Mouse (Mus musculus) gastrocnemius, adult 2 months (tissue): ENCODE results near the gene Mrpl33. TPM values are rescaled to one million over a fixed set of nuclear protein-coding genes. Genes with fewer than 3 reads are reported as not detected.

Experiments
- DNase-seq: peaks from one replicate; pipeline ENCODE4 v3.0.0; 2022
- H3K27ac ChIP-seq: fragments of 200-600 bp; 2 replicates; pipeline ENCODE4 v1.8.1; 2022; ENCODE audit warnings: mild to moderate bottlenecking
- H3K4me3 ChIP-seq: fragments of 200-600 bp; 2 replicates; pipeline ENCODE4 v1.8.1; 2022; ENCODE audit warnings: mild to moderate bottlenecking, moderate library complexity
- CTCF ChIP-seq: fragments of 200-600 bp; IDR thresholded peaks from 2 replicates; pipeline ENCODE4 v1.8.1; 2022; ENCODE audit warnings: antibody characterized with exemption, mild to moderate bottlenecking, moderate library complexity
- intact Hi-C: fragments of 180-260 bp; cut with DNase I; formaldehyde crosslinking; loops from one replicate; pipeline ENCODE4 v1.15.1; 2025
- total RNA-seq, 2 experiments: library from RNA; stranded (reverse); gene quantifications; 2 replicates each; pipeline ENCODE4 v1.2.3; 2021

The Mrpl33 gene
- total RNA-seq, 2 experiments from 2014 or later = 221 to 296 TPM

GRCm38 (mm10) chr5:31655688-31656190 is 59.0 kb downstream of the Mrpl33 start:
- no peak overlapping the region for H3K4me3 ChIP-seq
- intact Hi-C loops = no loop called here
- no peak overlapping the region for H3K27ac ChIP-seq
- no peak for TF ChIP-seq CTCF
- no peak for DNase-seq

GRCm38 (mm10) chr5:31666176-31666575 is 69.4 kb downstream of the Mrpl33 start:
- Histone ChIP-seq H3K4me3 (no peak overlapping the region), H3K27ac (no peak overlapping the region; the same call in 1 of the 2 replicates)
- intact Hi-C loops = no loop called here
- peak; percentile 48 for DNase-seq
- TF ChIP-seq CTCF = no peak

DNA sequence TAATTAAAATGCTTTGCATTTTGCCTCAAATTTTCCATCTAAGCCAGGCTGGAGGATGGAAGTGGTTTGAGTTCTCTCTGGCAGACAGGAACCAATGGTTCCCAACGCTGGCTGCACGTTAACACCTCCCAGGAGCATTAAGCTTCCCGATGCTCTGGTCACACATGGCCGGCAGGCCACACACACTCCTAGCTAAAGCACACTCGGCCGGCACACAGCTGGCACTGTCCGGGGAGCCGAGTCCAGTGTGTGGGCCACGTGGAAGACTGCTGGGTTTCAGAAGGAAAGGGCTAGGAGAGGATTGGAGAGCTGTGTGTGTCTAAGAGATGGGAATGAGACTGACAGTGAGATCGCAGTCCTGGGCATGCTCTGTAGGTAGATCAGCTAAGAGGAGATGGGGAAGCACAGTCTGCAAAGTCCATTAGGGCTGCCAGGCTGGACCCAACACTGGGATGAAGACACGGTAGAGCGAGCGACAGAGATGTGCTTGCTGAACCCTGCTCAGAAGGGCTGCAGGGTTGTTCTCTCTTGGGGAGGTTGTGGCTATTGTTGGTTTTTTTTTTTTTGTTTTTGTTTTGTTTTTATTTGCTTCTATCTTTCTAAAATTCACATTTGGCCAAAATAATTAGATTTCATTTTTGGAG is 71.7 kb downstream of the Mrpl33 start:
- no peak overlapping the region for H3K27ac ChIP-seq
- no peak for TF ChIP-seq CTCF
- no peak overlapping the region for H3K4me3 ChIP-seq
- intact Hi-C loops = no loop called here
- DNase-seq = no peak

GRCm38 (mm10) chr5:31669984-31670383 is 73.2 kb downstream of the Mrpl33 start:
- no peak overlapping the region for H3K4me3 ChIP-seq
- no peak for TF ChIP-seq CTCF
- no peak overlapping the region for H3K27ac ChIP-seq
- intact Hi-C loops = no loop called here
- no peak for DNase-seq

GRCm38 (mm10) chr5:31671137-31671536 is 74.4 kb downstream of the Mrpl33 start:
- Histone ChIP-seq H3K4me3 (no peak overlapping the region), H3K27ac (no peak overlapping the region)
- intact Hi-C loops = no loop called here
- no peak for DNase-seq
- TF ChIP-seq CTCF = no peak

- intact Hi-C loops = no loop called here
- no peak for DNase-seq
- no peak for TF ChIP-seq CTCF
- H3K4me3 ChIP-seq = no peak overlapping the region
- no peak overlapping the region for H3K27ac ChIP-seq
Observed at GRCm38 (mm10) chr5:31673431-31673830, 76.7 kb downstream of the Mrpl33 start.

DNA sequence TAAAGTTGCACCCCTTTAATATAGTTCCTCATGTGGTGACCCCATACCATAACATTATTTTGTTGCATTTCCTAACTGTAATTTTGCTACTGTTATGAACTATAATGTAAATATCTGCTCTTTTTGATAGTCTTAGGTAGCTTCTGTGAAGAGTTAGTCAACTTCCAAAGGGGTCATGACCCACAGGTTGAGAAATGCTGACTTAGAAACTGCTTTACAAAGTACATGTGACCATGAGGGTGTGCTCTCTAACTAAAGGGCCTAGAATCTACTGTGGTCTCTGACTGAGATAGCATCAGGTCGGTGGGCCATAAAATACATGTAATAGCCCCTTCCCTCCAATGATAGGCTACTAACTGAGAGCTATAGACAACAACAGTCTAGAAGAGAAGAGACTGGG is 81.3 kb downstream of the Mrpl33 start:
- no peak overlapping the region for H3K27ac ChIP-seq
- TF ChIP-seq CTCF = no peak
- DNase-seq = no peak
- intact Hi-C loops = no loop called here
- no peak overlapping the region for H3K4me3 ChIP-seq

- no peak overlapping the region for H3K4me3 ChIP-seq
- no peak for TF ChIP-seq CTCF
- DNase-seq = no peak
- H3K27ac ChIP-seq = no peak overlapping the region
- intact Hi-C loops = no loop called here
Observed at GRCm38 (mm10) chr5:31680183-31680582, 83.4 kb downstream of the Mrpl33 start.

- no peak for DNase-seq
- no peak for TF ChIP-seq CTCF
- no peak overlapping the region for H3K4me3 ChIP-seq
- no peak overlapping the region for H3K27ac ChIP-seq
- intact Hi-C loops = no loop called here
Observed at GRCm38 (mm10) chr5:31682305-31682704, 85.6 kb downstream of the Mrpl33 start.

GRCm38 (mm10) chr5:31686040-31686439 is 89.3 kb downstream of the Mrpl33 start:
- Histone ChIP-seq H3K27ac (no peak overlapping the region), H3K4me3 (no peak overlapping the region)
- no peak for DNase-seq
- intact Hi-C loops = no loop called here
- TF ChIP-seq CTCF = no peak

DNA sequence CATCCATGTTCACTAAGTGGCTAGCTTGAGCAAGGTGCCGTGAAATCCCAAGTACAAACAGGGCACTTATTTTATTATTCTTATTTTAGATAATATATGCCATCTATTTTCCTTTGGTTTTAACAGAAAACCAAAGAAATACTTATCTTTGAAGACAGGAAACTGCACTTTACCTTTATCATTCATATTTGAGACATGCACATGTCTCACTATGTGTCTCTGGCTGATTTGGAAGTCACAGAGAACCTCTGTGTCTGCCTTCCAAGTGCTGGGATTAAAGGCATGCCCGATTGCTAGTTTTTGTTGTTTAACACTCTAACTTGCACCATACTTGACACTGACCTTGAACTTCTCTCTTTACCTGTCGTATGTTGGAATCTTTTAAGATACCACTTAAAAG is 91.2 kb downstream of the Mrpl33 start:
- TF ChIP-seq CTCF = no peak
- H3K4me3 ChIP-seq = no peak overlapping the region
- H3K27ac ChIP-seq = no peak overlapping the region
- no peak for DNase-seq
- intact Hi-C loops = no loop called here

GRCm38 (mm10) chr5:31693191-31693590 is 96.5 kb downstream of the Mrpl33 start:
- no peak overlapping the region for H3K27ac ChIP-seq

GRCm38 (mm10) chr5:31696971-31697643 is 100.4 kb downstream of the Mrpl33 start, which contains the start of gene Rbks:
TSS of gene Rbks (minus strand) at chr5:31697627.
- no peak for DNase-seq
- intact Hi-C loops = loop anchor here (5.0 kb wide), 1 partner anchor 500 kb away; no protein-coding TSS in a partner anchor
- Histone ChIP-seq H3K4me3 (peak within 1 kb of the TSS; percentile 84), H3K27ac (peak within 1 kb of the TSS; percentile 98)
- no peak for TF ChIP-seq CTCF

More at GRCm38 (mm10) chr5:31693191-31693590, 96.5 kb downstream of the Mrpl33 start:
- DNase-seq = no peak
- no peak overlapping the region for H3K4me3 ChIP-seq
- intact Hi-C loops = no loop called here
- no peak for TF ChIP-seq CTCF
